Mouse (Mus musculus): ENCODE measurements around the gene Cdon. TPM values are rescaled to one million over a fixed set of nuclear protein-coding genes. Genes with fewer than 3 reads are reported as not detected.

The Cdon gene
- total RNA-seq, 2 experiments from 2014 or later, result 9.0 to 9.9 TPM

Other genes with a start within 250 kb of the Cdon start
- 10 to 100 TPM; 15.6 to 17.8 TPM for gene Dcps, start 245.1 kb upstream of the Cdon start, total RNA-seq (2021)
- gene Srpr, start 221.0 kb upstream of the Cdon start, total RNA-seq (2021), result 10 to 100 TPM; 59.9 to 62.4 TPM
- gene Tirap, start 220.8 kb upstream of the Cdon start, total RNA-seq (2021), result 1 to 10 TPM; 1.8 to 2.7 TPM
- 10 to 100 TPM; 36.3 to 37.0 TPM for gene Foxred1, start 210.1 kb upstream of the Cdon start, total RNA-seq (2021)
- gene Fam118b, start 153.3 kb upstream of the Cdon start, total RNA-seq (2021), result 10 to 100 TPM; 22.4 to 24.4 TPM
- gene Rpusd4, start 153.3 kb upstream of the Cdon start, total RNA-seq (2021), result 1 to 10 TPM; 7.2 to 7.3 TPM
- not detected for gene Gm1113, start 97.1 kb downstream of the Cdon start, total RNA-seq (2021)
- gene Ddx25, start 137.4 kb downstream of the Cdon start, total RNA-seq (2021), result 10 to 100 TPM; 13.6 to 14.3 TPM
- 10 to 100 TPM; 10.6 to 11.1 TPM for gene Pus3, start 137.5 kb downstream of the Cdon start, total RNA-seq (2021)
- under 1 TPM; 0.59 to 0.64 TPM for gene Pate2, start 149.2 kb downstream of the Cdon start, total RNA-seq (2021)
- 1 to 10 TPM; 7.3 to 8.8 TPM for gene Hyls1, start 149.3 kb downstream of the Cdon start, total RNA-seq (2021)
- not detected for gene Pate4, start 190.8 kb downstream of the Cdon start, total RNA-seq (2021)
- gene Pate3, start 227.1 kb downstream of the Cdon start, total RNA-seq (2021), result not detected

Measured in left cerebral cortex, postnatal 14 days (tissue).